Mouse (Mus musculus) midbrain, embryonic 12.5 days (tissue): ENCODE data around the gene Dnase1l1. TPM values are rescaled to one million over a fixed set of nuclear protein-coding genes. Genes with fewer than 3 reads are reported as not detected.

Experiments used
- ATAC-seq: fragments of 200-750 bp; cut with Nextera tagmentation; 2 replicates; pipeline ENCODE4 v1.8.0; 2017; ENCODE audit warnings: low read depth, moderate TSS enrichment, moderate library complexity; ENCODE audit not compliant: low FRiP score
- H3K27ac ChIP-seq: fragments of 300-500 bp; sonication (generic); replicated peaks from 2 replicates; pipeline ENCODE4 v1.5.1; 2016; ENCODE audit warnings: mild to moderate bottlenecking
- H3K27me3 ChIP-seq: fragments of 300-500 bp; sonication (generic); 2 replicates; pipeline ENCODE4 v1.6.1; 2016; ENCODE audit warnings: mild to moderate bottlenecking
- H3K36me3 ChIP-seq: fragments of 300-500 bp; sonication (generic); 2 replicates; pipeline ENCODE4 v1.6.1; 2016
- H3K4me1 ChIP-seq: fragments of 300-500 bp; sonication (generic); 2 replicates; pipeline ENCODE4 v1.6.1; 2016
- H3K4me2 ChIP-seq: fragments of 300-500 bp; sonication (generic); replicated peaks from 2 replicates; pipeline ENCODE4 v1.6.1; 2016; ENCODE audit warnings: mild to moderate bottlenecking, moderate library complexity
- H3K4me3 ChIP-seq: fragments of 300-500 bp; sonication (generic); 2 replicates; pipeline ENCODE4 v1.5.1; 2016; ENCODE audit warnings: mild to moderate bottlenecking
- H3K9ac ChIP-seq: fragments of 300-500 bp; sonication (generic); replicated peaks from 2 replicates; pipeline ENCODE4 v1.6.1; 2016; ENCODE audit warnings: mild to moderate bottlenecking, moderate library complexity
- H3K9me3 ChIP-seq: fragments of 300-500 bp; sonication (generic); 2 replicates; pipeline ENCODE4 v1.6.1; 2016; ENCODE audit warnings: mild to moderate bottlenecking
- WGBS: fragments of 180-500 bp; shearing (Covaris S2); methylation state at CpG from one replicate; pipeline ENCODE4 v1.1.7; 2016; 5-methylcytosine and 5-hydroxymethylcytosine counted together
- polyA plus RNA-seq: library from polyadenylated mRNA; unstranded; fragments of >200 nt; fragmentation: Nextera tagmentation; extraction: Ambion mirVana; gene quantifications from 2 replicates; pipeline ENCODE4 v1.2.1, GENCODE M21; 2016

The Dnase1l1 gene
- polyA plus RNA-seq, 1 experiment from 2014 or later = 4.6 TPM

DNA sequence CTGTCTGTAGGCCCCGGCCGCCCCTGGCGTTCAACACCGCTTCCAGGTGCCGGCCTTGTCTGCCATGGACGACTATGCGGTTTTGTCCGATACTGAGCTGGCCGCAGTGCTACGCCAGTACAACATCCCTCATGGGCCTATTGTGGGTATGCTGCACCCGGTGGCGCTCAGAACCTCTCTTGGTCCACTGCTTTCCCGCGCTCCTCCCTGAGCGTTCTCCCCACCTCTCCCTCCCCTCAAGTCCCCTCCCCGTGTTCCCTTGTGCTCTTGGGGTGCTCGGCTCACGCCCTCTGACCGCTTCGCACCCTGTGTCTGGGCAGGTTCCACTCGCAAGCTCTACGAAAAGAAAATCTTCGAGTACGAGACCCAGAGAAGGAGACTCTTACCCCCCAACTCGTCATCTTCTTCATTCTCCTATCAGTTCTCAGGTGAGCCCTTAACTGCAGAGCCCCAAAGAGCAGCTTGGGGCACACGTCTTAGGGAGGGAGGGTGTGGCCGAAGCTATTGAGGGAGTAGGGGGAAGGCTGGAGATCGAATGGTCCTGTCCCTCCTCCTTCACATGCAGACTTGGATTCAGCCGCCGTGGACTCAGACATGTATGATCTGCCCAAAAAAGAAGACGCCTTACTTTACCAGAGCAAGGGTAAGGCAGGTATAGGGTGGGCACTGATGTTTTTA is 27.1 kb downstream of the Dnase1l1 start:
- 29% methylated on average over 29 of the region's 31 CpGs for WGBS
- Histone ChIP-seq H3K9me3 (no peaks in the 10 kb centered on the region), H3K36me3 (no peaks in the 10 kb centered on the region; the same call in 1 of the 2 replicates), H3K4me1 (peaks cover 5% of the 10 kb centered on the region), H3K4me3 (peak overlapping the region; percentile 53), H3K27ac (peak overlapping the region; percentile 88), H3K4me2 (peak overlapping the region; percentile 65), H3K27me3 (no peaks in the 10 kb centered on the region), H3K9ac (peak overlapping the region; percentile 75)
- ATAC-seq = peak; percentile 73; the same call in 1 of the 2 replicates

- peaks cover 5% of the 10 kb centered on the region for H3K4me1 ChIP-seq
- H3K36me3 ChIP-seq = no peaks in the 10 kb centered on the region; the same call in 1 of the 2 replicates
- H3K4me2 ChIP-seq = peak within 1 kb of the TSS; percentile 65
- peak within 1 kb of the TSS; percentile 75 for H3K9ac ChIP-seq
- H3K4me3 ChIP-seq = peak within 1 kb of the TSS; percentile 53
- 32% methylated on average over 39 of the region's 39 CpGs for WGBS
- peak within 1 kb of the TSS; percentile 88 for H3K27ac ChIP-seq
- peak; percentile 97 for ATAC-seq
- no peaks in the 10 kb centered on the region for H3K27me3 ChIP-seq
- no peaks in the 10 kb centered on the region for H3K9me3 ChIP-seq
Measured at GRCm38 (mm10) chrX:74254153-74254887, 27.8 kb downstream of the Dnase1l1 start, which contains the start of gene Emd. TSS of gene Emd (plus strand) at chrX:74254687.

DNA sequence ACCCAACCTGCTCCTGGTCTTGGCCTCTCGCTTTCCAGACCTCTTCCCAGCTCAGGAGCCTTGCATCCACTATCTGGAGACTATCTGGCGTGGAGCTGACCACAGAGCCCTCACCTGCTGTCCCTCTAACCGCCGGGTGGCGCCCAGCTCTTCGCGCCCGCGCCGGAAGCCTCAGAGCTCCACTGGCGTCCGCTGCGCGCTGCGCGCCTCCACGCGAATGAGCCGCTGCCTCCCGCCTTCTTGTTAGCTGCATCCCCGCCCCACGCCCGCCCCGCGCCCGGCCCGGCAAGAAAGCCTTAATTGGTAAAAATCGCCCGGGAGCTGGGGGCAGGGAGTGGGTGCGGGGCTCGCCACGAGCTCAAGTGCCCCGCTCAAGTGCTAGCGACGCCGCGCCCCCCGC is 32.5 kb downstream of the Dnase1l1 start, which contains the start of gene Flna:
Gene Flna, minus strand, starts transcription at position 206 of the 400 bp plus-strand sequence.
- peak within 1 kb of the TSS; percentile 35; the same call in 1 of the 2 replicates for H3K27ac ChIP-seq
- H3K4me1 ChIP-seq = no peaks in the 10 kb centered on the region
- ATAC-seq = no peak
- H3K9ac ChIP-seq = peak within 1 kb of the TSS; percentile 64
- WGBS = 18% methylated on average over 38 of the region's 38 CpGs
- H3K27me3 ChIP-seq = no peaks in the 10 kb centered on the region
- H3K4me2 ChIP-seq = peak within 1 kb of the TSS; percentile 59
- H3K36me3 ChIP-seq = no peaks in the 10 kb centered on the region
- peak within 1 kb of the TSS; percentile 47 for H3K4me3 ChIP-seq
- no peaks in the 10 kb centered on the region for H3K9me3 ChIP-seq

DNA sequence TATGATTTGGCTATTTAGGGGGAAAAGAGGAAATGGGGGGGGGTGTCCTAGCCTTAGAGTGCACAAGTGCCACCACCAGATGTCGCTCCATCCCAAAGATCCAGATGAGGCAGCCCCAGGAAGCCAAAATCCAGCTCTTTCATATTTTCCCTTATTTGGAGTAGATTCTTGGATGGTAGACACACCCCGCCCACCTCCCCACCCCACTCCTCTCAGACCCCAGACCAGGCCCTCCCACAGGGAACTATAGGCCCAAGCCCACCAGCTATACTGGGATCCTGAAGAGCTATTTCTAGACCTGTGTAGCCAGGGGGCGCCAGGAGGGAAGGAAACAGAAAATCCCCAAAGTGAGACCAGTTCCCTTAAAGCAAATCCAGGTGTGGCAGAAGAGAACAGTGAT is 33.5 kb downstream of the Dnase1l1 start:
- H3K4me3 ChIP-seq = no peak overlapping the region
- no peaks in the 10 kb centered on the region for H3K9me3 ChIP-seq
- H3K27me3 ChIP-seq = no peaks in the 10 kb centered on the region
- no peaks in the 10 kb centered on the region for H3K36me3 ChIP-seq
- H3K4me2 ChIP-seq = no peak overlapping the region
- 22% methylated on average over 3 of the region's 3 CpGs for WGBS
- no peak overlapping the region for H3K9ac ChIP-seq
- H3K27ac ChIP-seq = no peak overlapping the region
- H3K4me1 ChIP-seq = peaks cover 4% of the 10 kb centered on the region; the same call in 1 of the 2 replicates
- no peak for ATAC-seq

GRCm38 (mm10) chrX:74246693-74247092 is 35.4 kb downstream of the Dnase1l1 start:
- H3K4me3 ChIP-seq = peak overlapping the region; percentile 61
- H3K27ac ChIP-seq = peak overlapping the region; percentile 91
- H3K9ac ChIP-seq = peak overlapping the region; percentile 52
- H3K27me3 ChIP-seq = no peaks in the 10 kb centered on the region
- peaks cover 16% of the 10 kb centered on the region for H3K36me3 ChIP-seq
- no peaks in the 10 kb centered on the region for H3K9me3 ChIP-seq
- H3K4me2 ChIP-seq = peak overlapping the region; percentile 65
- peaks cover 4% of the 10 kb centered on the region; the same call in 1 of the 2 replicates for H3K4me1 ChIP-seq
- WGBS = 13% methylated on average over 15 of the region's 15 CpGs
- peak; percentile 16 for ATAC-seq

DNA sequence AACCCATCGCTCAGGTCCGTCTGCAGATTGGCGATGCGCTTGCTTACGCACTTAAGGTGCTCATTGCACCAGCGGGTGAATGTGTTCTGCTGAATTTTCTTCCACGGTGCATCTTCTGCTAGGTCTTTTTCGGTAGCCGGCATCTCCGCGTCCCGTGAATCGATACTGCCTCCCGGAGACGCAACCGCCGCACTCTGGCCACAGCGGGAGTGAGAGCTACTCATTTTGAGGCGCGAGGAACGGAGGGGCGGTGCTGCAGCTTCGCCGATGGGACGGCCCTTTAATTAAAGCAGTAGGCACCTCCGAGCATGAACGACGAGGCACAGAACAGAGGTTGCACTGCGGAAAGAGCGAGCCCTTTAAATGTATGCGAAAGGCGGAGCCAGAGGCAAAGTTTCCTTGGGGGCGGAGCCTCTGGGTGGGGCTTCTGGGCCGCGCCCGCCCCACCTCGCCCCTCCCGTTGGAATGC is 35.9 kb downstream of the Dnase1l1 start:
- Histone ChIP-seq H3K27ac (peak overlapping the region; percentile 91), H3K27me3 (no peaks in the 10 kb centered on the region), H3K36me3 (peaks cover 20% of the 10 kb centered on the region), H3K4me1 (peaks cover 4% of the 10 kb centered on the region; the same call in 1 of the 2 replicates), H3K4me3 (peak overlapping the region; percentile 61), H3K4me2 (peak overlapping the region; percentile 65), H3K9me3 (no peaks in the 10 kb centered on the region), H3K9ac (peak overlapping the region; percentile 77)
- peak; percentile 87 for ATAC-seq
- WGBS = 20% methylated on average over 38 of the region's 38 CpGs

DNA sequence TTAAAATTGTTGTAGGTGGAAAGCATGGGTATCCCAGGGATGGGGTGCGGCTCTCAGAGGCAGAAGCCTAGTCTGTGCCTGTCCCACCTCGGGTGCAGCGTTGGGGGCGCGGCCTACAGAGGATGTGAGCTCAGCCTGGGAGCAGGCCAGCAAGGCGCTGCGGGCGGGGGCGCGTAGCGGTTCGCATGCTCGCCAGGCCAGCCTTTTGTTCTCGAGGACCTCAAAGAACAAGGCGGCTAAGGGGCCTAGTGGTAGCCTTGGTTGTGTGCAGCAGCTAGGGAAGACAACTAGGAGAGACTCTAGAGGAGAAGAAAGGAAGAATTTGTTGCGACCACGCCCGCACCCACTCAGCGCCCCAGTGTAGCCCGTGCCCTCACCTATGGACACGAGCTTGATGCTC is 36.5 kb downstream of the Dnase1l1 start:
- 22% methylated on average over 21 of the region's 21 CpGs for WGBS
- Histone ChIP-seq H3K9ac (peak overlapping the region; percentile 77), H3K9me3 (no peaks in the 10 kb centered on the region), H3K4me2 (peak overlapping the region; percentile 65), H3K36me3 (peaks cover 26% of the 10 kb centered on the region), H3K4me1 (peaks cover 4% of the 10 kb centered on the region; the same call in 1 of the 2 replicates), H3K4me3 (peak overlapping the region; percentile 61), H3K27ac (peak overlapping the region; percentile 91), H3K27me3 (no peaks in the 10 kb centered on the region)
- ATAC-seq = peak; percentile 59

GRCm38 (mm10) chrX:74245107-74245506 is 37.0 kb downstream of the Dnase1l1 start:
- peak overlapping the region; percentile 65 for H3K4me2 ChIP-seq
- WGBS = 37% methylated on average over 1 of the region's 1 CpGs
- ATAC-seq = no peak
- peak overlapping the region; percentile 61 for H3K4me3 ChIP-seq
- peak overlapping the region; percentile 77 for H3K9ac ChIP-seq
- H3K36me3 ChIP-seq = peaks cover 32% of the 10 kb centered on the region
- H3K27ac ChIP-seq = peak overlapping the region; percentile 91
- peaks cover 4% of the 10 kb centered on the region; the same call in 1 of the 2 replicates for H3K4me1 ChIP-seq
- H3K27me3 ChIP-seq = no peaks in the 10 kb centered on the region
- no peaks in the 10 kb centered on the region for H3K9me3 ChIP-seq

- peak overlapping the region; percentile 61 for H3K4me3 ChIP-seq
- peak overlapping the region; percentile 91 for H3K27ac ChIP-seq
- 28% methylated on average over 3 of the region's 3 CpGs for WGBS
Measured at GRCm38 (mm10) chrX:74244614-74245083, 37.5 kb downstream of the Dnase1l1 start.

DNA sequence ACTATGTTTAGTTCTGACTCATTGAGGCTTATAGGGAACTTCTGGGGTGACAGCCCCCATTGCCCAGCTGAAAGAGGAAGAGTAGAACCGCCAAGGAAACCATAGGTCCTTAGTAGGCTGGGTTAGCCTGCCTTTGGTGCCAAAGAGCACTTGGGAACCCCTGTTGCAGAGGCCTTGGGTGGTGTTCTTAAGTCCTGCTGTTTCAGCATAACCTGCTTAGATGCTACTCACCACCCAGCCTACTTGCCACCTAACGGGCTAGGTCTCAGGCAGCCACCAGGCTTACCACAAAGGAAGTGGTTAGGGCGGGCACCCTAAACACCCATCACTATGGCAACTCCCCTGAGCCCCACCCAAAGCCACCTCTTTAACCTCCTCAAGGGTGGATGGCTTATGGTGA is 38.3 kb downstream of the Dnase1l1 start:
- peak overlapping the region; percentile 61 for H3K4me3 ChIP-seq
- H3K4me2 ChIP-seq = peak overlapping the region; percentile 65
- H3K9me3 ChIP-seq = no peaks in the 10 kb centered on the region
- peak overlapping the region; percentile 91; the same call in 1 of the 2 replicates for H3K27ac ChIP-seq
- peaks cover 45% of the 10 kb centered on the region for H3K36me3 ChIP-seq
- H3K27me3 ChIP-seq = no peaks in the 10 kb centered on the region
- 68% methylated on average over 3 of the region's 3 CpGs for WGBS
- peaks cover 4% of the 10 kb centered on the region; the same call in 1 of the 2 replicates for H3K4me1 ChIP-seq
- H3K9ac ChIP-seq = peak overlapping the region; percentile 77
- no peak for ATAC-seq

More at GRCm38 (mm10) chrX:74244614-74245083, 37.5 kb downstream of the Dnase1l1 start:
- peak overlapping the region; percentile 65 for H3K4me2 ChIP-seq
- H3K9ac ChIP-seq = peak overlapping the region; percentile 77
- ATAC-seq = peak; percentile 32
- H3K27me3 ChIP-seq = no peaks in the 10 kb centered on the region
- peaks cover 36% of the 10 kb centered on the region for H3K36me3 ChIP-seq
- H3K9me3 ChIP-seq = no peaks in the 10 kb centered on the region
- H3K4me1 ChIP-seq = peaks cover 4% of the 10 kb centered on the region; the same call in 1 of the 2 replicates

DNA sequence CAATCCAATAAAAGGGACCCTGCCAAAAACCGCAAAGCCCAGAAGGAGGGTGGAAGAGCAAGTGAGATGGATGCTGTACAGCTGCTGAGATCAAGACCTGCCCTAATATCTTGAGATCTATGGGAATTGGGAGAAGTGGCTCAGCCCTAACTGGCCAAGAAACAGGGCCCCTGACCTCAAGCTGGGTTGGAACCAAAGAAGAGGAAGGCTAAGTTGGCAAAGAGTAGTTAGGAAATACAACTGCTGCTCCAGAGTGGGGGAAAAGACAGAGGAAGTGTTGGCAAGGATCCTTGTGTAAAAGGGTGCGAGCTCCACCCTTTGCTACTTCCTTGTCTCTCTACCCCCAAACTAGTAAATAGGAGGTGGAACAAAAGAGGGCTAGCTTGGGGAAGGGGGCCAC is 38.7 kb downstream of the Dnase1l1 start:
- no peak overlapping the region for H3K27ac ChIP-seq
- H3K9ac ChIP-seq = no peak overlapping the region
- peak overlapping the region; percentile 65 for H3K4me2 ChIP-seq
- no peak for ATAC-seq
- peak overlapping the region; percentile 61 for H3K4me3 ChIP-seq
- H3K9me3 ChIP-seq = no peaks in the 10 kb centered on the region
- WGBS = 78% methylated on average over 2 of the region's 2 CpGs
- no peaks in the 10 kb centered on the region for H3K27me3 ChIP-seq
- H3K36me3 ChIP-seq = peaks cover 49% of the 10 kb centered on the region
- peaks cover 4% of the 10 kb centered on the region; the same call in 1 of the 2 replicates for H3K4me1 ChIP-seq
